Mouse (Mus musculus): ENCODE results near the gene Plxdc1.

The Plxdc1 gene

GRCm38 (mm10) chr11:97985727-97986677 lies at the start of gene Plxdc1:
Gene Plxdc1, minus strand, starts transcription at chr11:97986444.
- DNase-seq (ENCODE audit: low spot score) = no peak

GRCm38 (mm10) chr11:98035977-98036377 lies 49.7 kb upstream of the Plxdc1 start:
- DNase-seq (ENCODE audit: low spot score) = peak; percentile 46

- no peak for DNase-seq (ENCODE audit: low spot score)
Measured at GRCm38 (mm10) chr11:98034840-98035239, 48.6 kb upstream of the Plxdc1 start.

DNA sequence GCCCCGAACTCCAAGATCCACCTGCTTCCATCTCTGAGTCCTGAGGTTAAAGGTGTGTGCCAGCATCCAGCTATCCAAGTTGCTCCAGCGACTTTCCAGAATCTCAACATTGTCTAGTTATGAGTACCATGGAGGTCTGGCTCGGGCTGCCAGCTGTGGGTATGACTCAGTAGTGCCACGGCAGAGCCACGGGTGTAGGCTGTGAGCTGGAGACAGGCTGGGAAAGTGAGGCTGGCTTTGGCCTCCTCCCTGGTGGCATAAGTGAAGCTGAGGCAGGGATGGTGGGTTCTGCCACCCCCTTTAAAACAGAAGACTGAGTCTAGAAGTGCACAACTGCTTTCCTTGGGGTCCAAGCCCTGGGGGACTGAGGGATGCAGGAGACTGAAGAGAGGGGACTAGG lies 47.8 kb upstream of the Plxdc1 start:
- no peak for DNase-seq (ENCODE audit: low spot score)

GRCm38 (mm10) chr11:98031443-98031770 lies 45.2 kb upstream of the Plxdc1 start:
- DNase-seq (ENCODE audit: low spot score) = peak; percentile 48

DNA sequence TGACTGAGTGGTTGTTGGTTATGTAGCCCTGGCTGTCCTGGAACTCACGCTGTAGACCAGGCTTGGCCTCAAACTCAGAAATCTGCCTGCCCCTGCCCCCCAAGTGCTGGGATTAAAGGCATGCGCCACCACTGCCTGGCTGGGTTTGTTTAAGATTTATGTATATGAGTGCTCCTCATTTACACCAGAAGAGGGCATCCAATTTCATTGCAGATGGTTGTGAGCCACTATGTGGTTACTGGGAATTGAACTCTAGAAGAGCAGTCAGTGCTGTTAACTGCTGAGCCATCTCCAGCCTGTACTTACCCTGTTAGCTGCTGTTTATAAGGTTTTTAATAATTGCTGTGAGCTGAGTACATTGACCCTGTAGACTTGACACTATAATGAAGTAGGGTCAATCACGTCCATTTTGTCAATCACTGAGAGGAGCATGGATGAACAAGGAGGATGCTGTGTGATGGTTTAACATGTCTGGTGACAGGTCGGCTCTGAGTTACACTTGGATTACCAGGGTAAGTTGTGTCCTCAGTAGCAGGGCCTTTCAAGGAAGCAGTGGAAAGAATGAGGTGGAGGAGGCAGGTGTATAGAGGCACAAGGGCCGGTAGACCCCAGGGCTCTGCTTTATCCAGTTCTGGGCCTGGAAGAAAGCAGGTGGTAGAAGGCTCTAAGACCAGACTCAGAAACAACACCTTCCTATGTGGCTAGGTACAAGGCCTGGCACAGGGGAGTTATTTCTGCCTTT lies 44.6 kb upstream of the Plxdc1 start:
- no peak for DNase-seq (ENCODE audit: low spot score)

DNA sequence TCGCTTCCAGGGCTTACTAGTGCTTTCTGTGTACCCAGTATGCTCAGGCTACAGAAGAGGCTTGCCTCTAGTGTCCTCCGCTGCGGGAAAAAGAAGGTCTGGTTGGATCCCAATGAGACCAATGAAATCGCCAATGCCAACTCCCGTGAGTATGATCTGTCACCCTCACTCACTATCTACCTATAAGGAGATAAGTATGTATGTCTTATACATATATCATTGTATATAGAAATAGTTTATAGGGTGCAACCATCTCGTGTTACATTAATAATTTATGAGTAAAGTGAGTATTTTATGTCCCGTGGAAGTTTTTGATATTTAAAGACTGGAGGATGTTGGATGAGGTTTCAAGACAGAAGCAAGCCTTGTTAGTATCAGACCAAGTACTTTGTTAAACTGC lies 41.5 kb upstream of the Plxdc1 start:
- DNase-seq (ENCODE audit: low spot score) = no peak

DNA sequence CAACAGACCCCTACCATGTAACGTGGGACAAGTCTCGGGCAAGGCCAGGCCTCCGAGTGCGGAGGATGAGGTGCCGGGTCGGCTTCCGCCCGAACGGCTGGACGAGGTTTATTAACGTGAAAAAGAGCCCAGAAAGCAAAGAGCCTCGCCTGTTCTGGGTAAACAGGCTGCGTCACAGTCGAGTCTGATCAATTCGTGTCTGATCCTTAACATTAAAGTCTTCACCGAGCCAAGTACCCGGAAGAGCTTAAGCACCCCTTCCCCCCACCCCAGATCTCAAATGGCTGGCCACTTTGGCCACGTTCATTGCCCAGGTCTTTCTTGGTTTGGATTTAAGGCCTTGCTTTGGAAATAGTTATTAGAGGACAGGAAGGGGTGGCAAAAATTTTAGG lies 41.0 kb upstream of the Plxdc1 start:
- DNase-seq (ENCODE audit: low spot score) = no peak

DNA sequence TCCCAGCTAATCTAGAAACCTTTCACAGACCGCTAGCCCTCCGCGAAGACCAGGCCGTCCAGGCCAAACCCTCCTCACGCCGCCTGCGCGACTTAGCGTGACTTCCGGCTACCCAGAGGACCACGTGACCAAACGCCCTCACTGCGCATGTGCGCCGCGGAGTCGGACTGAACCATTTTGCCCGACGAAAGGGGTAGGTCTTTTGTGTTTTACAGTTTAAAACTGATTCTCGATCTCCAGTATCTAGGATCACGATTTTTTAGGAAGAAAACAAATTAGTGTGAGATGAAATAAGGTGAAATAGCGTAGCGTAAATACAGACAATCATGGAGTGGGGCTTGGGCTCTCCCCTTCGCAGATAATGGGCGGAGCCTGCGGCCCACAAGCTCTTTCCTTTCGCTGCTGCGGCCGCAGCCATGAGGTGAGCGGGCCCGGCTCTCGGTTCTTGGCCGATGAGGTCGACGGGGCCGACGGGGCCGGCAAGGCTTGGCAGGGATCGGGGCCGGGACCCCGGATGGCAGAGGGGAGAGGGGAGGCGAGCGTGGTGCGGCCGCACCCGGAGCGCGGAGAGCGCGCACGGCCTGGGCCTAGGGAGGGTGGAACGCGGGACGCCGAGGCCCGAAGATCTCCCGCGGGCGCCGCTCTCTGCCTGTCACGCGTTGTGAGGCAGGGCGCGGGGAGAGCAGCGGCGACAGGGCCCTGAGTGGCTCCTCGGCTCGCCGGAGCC lies 40.5 kb upstream of the Plxdc1 start, which contains the start of gene Rpl19:
Rpl19 (plus strand) TSS at position 141 of the 727 bp plus-strand sequence.
- DNase-seq (ENCODE audit: low spot score) = peak; percentile 93

DNA sequence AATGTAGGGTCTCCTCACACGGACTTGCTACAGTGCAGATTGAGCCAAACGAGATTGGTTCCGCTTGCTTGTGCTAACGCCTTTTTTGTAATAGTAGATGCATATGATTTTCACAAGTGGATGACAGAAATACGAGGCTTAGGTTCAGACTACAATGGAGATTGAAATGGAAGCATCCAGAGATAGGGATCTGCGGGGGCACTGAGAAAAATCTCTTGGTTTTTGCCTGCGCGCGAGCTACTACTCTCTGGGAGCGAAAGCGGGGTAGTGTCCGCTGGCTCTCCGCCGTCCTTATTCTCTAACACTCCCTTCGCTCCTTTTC lies 40.0 kb upstream of the Plxdc1 start:
- DNase-seq (ENCODE audit: low spot score) = no peak

GRCm38 (mm10) chr11:98024516-98024915 lies 38.3 kb upstream of the Plxdc1 start:
- no peak for DNase-seq (ENCODE audit: low spot score)

DNA sequence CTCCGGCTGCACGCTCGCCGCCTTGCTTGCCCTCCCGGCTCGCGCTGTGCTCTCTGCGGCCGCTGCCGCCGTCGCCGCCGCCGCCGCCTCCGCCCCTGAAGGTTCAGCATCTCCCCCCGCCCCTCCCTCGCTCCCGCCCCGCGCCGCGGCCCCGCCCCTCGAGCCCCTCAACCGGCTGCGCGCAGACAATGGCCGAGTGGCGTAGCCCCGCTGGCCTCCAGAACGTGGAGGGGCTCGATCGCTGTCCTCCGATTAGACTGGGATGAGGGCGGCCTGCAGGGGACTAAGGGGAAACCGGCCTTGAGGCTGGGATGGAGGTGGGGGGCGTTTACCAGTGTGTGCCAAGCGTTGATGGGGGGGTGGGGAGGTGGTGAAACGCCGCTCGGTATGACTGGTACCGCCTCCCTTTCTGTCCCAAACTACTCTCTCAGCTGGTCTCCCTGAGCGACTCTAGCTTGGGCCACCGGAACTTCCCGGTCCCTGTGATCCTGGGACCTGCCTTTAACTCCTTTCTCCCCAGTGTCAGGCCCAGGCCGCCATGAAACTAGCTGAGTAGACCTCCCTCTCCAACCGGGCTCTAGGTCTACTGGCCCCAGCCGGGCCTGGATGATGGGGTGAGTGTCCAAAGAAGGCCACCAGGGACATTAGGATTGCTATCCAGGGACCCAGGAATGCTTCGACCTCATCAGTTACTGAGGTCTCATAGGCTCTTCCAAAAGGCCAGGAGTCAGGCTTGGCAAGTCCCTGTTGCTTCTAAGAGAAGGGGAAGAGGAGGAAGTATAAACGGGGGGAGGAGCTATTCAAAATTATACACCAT lies 36.5 kb upstream of the Plxdc1 start, which contains the start of gene Cacnb1:
Cacnb1 (minus strand) TSS at position 480 of the 817 bp plus-strand sequence.
- DNase-seq (ENCODE audit: low spot score) = peak; percentile 51

- no peak for DNase-seq (ENCODE audit: low spot score)
Measured at GRCm38 (mm10) chr11:98022253-98022554, 36.0 kb upstream of the Plxdc1 start.

DNA sequence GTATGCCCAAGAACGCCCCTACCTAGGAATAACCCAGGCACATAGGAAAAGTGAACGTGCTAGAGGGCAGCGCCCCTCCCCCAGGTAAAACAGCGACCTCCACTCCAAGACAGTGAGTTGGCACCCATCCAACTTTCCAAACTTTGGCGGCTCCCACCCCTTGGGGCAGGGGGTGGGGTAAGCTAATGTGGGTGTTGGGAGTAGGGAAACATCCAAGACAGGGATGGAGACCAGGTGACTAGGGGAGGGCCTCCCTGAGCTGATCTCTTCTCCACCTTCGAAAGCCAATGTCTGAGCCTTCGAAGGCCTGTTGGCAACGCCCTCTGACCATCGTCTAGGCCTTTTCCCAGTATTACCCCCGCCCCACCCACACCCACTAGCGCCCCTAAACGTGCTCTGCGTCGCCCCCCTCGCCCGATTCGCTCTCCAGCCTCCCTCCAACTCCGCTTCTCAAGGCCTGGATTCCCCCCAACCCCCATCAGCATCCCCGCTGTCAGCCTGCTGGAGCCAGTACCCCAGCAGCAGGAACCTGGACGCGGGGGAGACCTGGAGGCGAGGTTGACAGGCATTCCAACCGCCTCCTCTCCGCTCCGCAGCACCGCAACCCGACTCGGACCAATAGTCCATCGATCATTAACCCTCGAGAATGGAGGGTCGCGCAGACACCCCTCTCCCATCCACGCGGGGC lies 35.5 kb upstream of the Plxdc1 start:
- peak; percentile 38 for DNase-seq (ENCODE audit: low spot score)

DNA sequence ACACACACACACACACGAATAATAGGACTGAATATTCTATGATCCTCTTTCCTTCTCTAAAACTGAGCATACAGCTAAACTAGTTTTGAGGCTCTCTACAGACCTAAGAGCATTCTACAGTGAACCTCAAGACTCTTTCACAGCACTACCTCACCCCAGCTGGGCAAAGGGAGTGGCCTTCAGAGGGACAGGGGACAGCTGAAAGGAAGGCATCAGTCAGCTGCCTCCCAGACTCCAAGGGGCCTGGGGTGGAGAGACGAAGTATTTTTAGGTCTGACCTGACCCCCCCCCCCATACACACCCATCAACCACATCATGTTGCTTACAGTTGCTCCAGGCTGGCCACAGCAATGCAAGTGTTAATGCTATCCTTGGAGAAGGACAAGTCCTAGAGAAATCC lies 34.9 kb upstream of the Plxdc1 start:
- DNase-seq (ENCODE audit: low spot score) = no peak

- no peak for DNase-seq (ENCODE audit: low spot score)
Measured at GRCm38 (mm10) chr11:98020710-98021109, 34.5 kb upstream of the Plxdc1 start.

DNA sequence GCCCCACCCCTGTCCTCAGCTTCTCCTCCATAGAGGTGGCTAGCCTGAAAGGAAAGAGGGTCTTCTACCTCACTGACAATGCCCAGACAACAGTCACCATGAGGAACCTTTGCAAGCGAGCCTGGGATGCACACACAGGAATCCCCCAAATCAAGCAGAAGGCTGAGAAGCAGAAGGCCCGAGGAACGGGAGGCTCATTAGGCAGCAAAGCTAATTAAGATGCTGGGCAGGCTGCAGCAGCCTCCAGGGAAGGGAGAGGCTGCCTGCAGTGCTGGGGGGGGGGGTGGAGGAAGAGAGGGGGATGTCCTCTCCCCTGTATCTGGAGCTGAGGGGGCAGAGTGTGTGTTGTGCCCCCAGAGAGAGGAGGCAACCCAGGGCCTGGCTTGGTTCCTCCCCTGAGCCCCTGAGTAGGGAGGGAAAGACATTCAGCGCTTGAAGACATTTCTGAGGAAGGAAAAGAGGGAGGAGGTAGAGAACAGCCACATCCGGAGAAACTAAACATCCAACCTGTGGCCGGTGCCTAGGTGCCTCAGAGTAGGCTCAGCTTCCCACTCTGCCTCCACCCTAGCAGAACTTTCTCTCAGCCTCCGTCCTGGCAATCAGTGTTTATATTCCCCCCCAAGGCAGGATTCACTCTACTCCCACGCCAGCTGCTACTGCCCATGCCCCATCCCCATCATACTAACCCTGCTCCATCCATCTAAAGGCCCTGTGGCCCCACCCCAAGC lies 33.8 kb upstream of the Plxdc1 start:
- no peak for DNase-seq (ENCODE audit: low spot score)

DNA sequence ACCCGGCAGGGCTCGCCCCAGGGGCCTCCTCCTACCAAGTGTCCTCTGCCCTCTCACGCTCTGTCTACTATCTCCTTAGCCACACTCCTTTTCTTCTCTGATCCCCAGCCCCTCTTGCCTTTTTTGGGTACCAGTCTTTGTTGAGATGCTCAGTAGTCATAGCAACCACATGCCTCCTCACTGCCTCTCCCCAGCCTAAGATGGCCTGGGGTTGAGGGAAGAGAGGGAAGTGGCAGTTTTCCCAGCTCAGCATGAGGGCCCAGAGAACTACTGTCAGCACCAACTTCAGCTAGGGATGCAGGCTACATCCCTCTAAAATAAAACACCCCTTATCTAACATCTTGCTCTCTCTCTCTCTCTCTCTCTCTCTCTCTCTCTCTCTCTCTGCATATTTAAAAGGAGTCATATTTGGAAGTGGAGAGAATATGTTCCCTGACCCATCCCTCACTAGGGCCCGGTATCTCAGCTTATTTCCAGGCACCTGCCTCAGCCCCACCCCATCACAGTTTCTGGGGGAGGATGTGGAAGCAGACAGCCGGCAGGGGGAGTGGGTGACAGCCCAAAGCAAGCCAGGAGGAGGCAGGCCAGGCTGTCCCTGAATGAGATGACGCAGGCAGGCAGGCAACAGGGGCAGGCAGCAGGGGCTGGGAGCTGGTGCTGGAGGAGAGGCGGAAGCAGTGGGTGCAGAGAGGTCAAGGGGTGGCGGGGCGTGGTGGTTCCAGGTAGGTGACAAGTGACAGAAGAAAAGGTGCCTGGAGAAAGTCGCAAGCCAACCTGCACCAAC lies 32.8 kb upstream of the Plxdc1 start:
- no peak for DNase-seq (ENCODE audit: low spot score)

DNA sequence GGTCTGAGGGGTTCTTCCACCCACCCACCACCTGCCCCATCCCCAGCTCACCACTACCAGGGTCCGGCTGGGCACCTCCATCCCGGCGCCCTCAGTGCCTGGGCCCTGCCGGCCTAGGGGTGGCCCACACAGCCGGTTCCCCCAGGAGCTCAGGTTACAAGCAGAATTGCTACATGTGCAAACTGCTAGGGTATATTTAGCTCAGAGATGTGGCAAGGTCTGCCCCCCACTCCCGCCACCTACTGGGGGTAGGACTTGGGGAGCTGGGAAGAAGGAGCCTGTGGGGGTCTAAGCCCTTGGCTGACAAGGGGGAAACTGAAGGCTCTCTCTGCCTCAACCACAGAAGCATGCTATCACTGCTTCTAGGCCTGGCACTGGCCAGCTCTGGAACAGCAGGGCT lies 32.0 kb upstream of the Plxdc1 start:
- no peak for DNase-seq (ENCODE audit: low spot score)

- DNase-seq (ENCODE audit: low spot score) = no peak
Measured at GRCm38 (mm10) chr11:98016824-98017223, 30.6 kb upstream of the Plxdc1 start.
